Mouse (Mus musculus) stomach, embryonic 14.5 days (tissue): ENCODE data around the gene Tm9sf4. TPM values are rescaled to one million over a fixed set of nuclear protein-coding genes. Genes with fewer than 3 reads are reported as not detected.
A peak's percentile ranks its signal among the peaks of the same experiment; 100 is the strongest.

Source experiments
- ATAC-seq: fragments of 200-750 bp; cut with Nextera tagmentation; 2 replicates; pipeline ENCODE4 v1.8.0; 2017; ENCODE audit warnings: low read depth, moderate TSS enrichment; ENCODE audit not compliant: insufficient number of reproducible peaks, insufficient read depth, low FRiP score
- H3K27ac ChIP-seq: fragments of 300-500 bp; sonication (generic); 2 replicates; pipeline ENCODE4 v1.5.1; 2014; ENCODE audit warnings: mild to moderate bottlenecking, low read length, moderate library complexity, mixed read lengths
- H3K27me3 ChIP-seq: fragments of 300-500 bp; sonication (generic); 2 replicates; pipeline ENCODE4 v1.6.1; 2014; ENCODE audit warnings: low read length, control low read depth, mixed read lengths; ENCODE audit not compliant: control insufficient read depth, insufficient read depth
- H3K36me3 ChIP-seq: fragments of 300-500 bp; sonication (generic); 2 replicates; pipeline ENCODE4 v1.6.1; 2014; ENCODE audit warnings: mild to moderate bottlenecking, control low read depth, low read length, moderate library complexity, mixed read lengths; ENCODE audit not compliant: control insufficient read depth, insufficient read depth
- H3K4me1 ChIP-seq: fragments of 300-500 bp; sonication (generic); 2 replicates; pipeline ENCODE4 v1.6.1; 2014; ENCODE audit warnings: low read length, control low read depth, mixed read lengths; ENCODE audit not compliant: control insufficient read depth, insufficient read depth
- H3K4me2 ChIP-seq: fragments of 300-500 bp; sonication (generic); replicated peaks from 2 replicates; pipeline ENCODE4 v1.6.1; 2014; ENCODE audit warnings: low read depth, low read length, control low read depth
- H3K4me3 ChIP-seq: fragments of 300-500 bp; sonication (generic); 2 replicates; pipeline ENCODE4 v1.5.1; 2014; ENCODE audit warnings: low read depth, low read length, control low read depth
- H3K9ac ChIP-seq: fragments of 300-500 bp; sonication (generic); replicated peaks from 2 replicates; pipeline ENCODE4 v1.6.1; 2014; ENCODE audit warnings: low read depth, mild to moderate bottlenecking, control low read depth, low read length, moderate library complexity, mixed read lengths
- H3K9me3 ChIP-seq: fragments of 300-500 bp; sonication (generic); 2 replicates; pipeline ENCODE4 v1.6.1; 2016; ENCODE audit warnings: low read depth, low read length, control low read depth; ENCODE audit not compliant: control insufficient read depth
- WGBS: fragments of 180-500 bp; shearing (Covaris S2); extraction: QIAGEN DNeasy Blood & Tissue Kit; methylation state at CpG from one replicate; pipeline ENCODE4 v1.1.7; 2014; 5-methylcytosine and 5-hydroxymethylcytosine counted together
- polyA plus RNA-seq: library from polyadenylated mRNA; unstranded; fragments of >200 nt; fragmentation: Nextera tagmentation; extraction: Ambion mirVana; gene quantifications from 2 replicates; pipeline ENCODE4 v1.2.1, GENCODE M21; 2014

Gene Tm9sf4
- polyA plus RNA-seq, 1 experiment from 2014 or later, result 92.1 TPM

GRCm38 (mm10) chr2:153131019-153131418 is 30.1 kb upstream of the Tm9sf4 start:
- Histone ChIP-seq H3K9me3 (no peaks in the 10 kb centered on the region), H3K4me2 (no peak overlapping the region), H3K36me3 (no peaks in the 10 kb centered on the region), H3K27me3 (no peaks in the 10 kb centered on the region), H3K4me1 (no peaks in the 10 kb centered on the region), H3K4me3 (no peak overlapping the region), H3K27ac (no peak overlapping the region), H3K9ac (no peak overlapping the region)
- 19% methylated on average over 6 of the region's 6 CpGs for WGBS
- no peak for ATAC-seq

GRCm38 (mm10) chr2:153134237-153134636 is 26.9 kb upstream of the Tm9sf4 start:
- 25% methylated on average over 5 of the region's 5 CpGs for WGBS
- Histone ChIP-seq H3K9ac (no peak overlapping the region), H3K4me3 (no peak overlapping the region), H3K27me3 (no peaks in the 10 kb centered on the region), H3K9me3 (no peaks in the 10 kb centered on the region), H3K36me3 (no peaks in the 10 kb centered on the region), H3K4me1 (no peaks in the 10 kb centered on the region), H3K27ac (no peak overlapping the region), H3K4me2 (no peak overlapping the region)
- no peak for ATAC-seq

GRCm38 (mm10) chr2:153136211-153136610 is 24.9 kb upstream of the Tm9sf4 start:
- Histone ChIP-seq H3K9me3 (no peaks in the 10 kb centered on the region), H3K27ac (no peak overlapping the region), H3K4me3 (no peak overlapping the region), H3K4me2 (no peak overlapping the region), H3K9ac (no peak overlapping the region), H3K27me3 (no peaks in the 10 kb centered on the region), H3K4me1 (no peaks in the 10 kb centered on the region), H3K36me3 (no peaks in the 10 kb centered on the region)
- WGBS, result 67% methylated on average over 4 of the region's 4 CpGs
- no peak for ATAC-seq

GRCm38 (mm10) chr2:153139158-153139557 is 21.9 kb upstream of the Tm9sf4 start:
- ATAC-seq, result no peak

GRCm38 (mm10) chr2:153139996-153140613 is 21.0 kb upstream of the Tm9sf4 start:
- no peak overlapping the region for H3K4me3 ChIP-seq
- H3K27me3 ChIP-seq, result no peaks in the 10 kb centered on the region
- 18% methylated on average over 9 of the region's 9 CpGs for WGBS
- H3K4me2 ChIP-seq, result no peak overlapping the region
- ATAC-seq, result no peak
- no peaks in the 10 kb centered on the region for H3K4me1 ChIP-seq
- no peaks in the 10 kb centered on the region for H3K36me3 ChIP-seq
- H3K9me3 ChIP-seq, result no peaks in the 10 kb centered on the region
- H3K27ac ChIP-seq, result no peak overlapping the region
- no peak overlapping the region for H3K9ac ChIP-seq

More at GRCm38 (mm10) chr2:153139158-153139557, 21.9 kb upstream of the Tm9sf4 start:
- Histone ChIP-seq H3K4me3 (no peak overlapping the region), H3K4me1 (no peaks in the 10 kb centered on the region), H3K36me3 (no peaks in the 10 kb centered on the region), H3K27ac (no peak overlapping the region), H3K27me3 (no peaks in the 10 kb centered on the region), H3K9ac (no peak overlapping the region), H3K9me3 (no peaks in the 10 kb centered on the region), H3K4me2 (no peak overlapping the region)
- 73% methylated on average over 7 of the region's 7 CpGs for WGBS

GRCm38 (mm10) chr2:153142620-153143199 is 18.4 kb upstream of the Tm9sf4 start:
- Histone ChIP-seq H3K4me2 (no peak overlapping the region), H3K4me3 (no peak overlapping the region), H3K27ac (no peak overlapping the region), H3K9ac (no peak overlapping the region), H3K9me3 (no peaks in the 10 kb centered on the region), H3K36me3 (no peaks in the 10 kb centered on the region), H3K27me3 (no peaks in the 10 kb centered on the region), H3K4me1 (no peaks in the 10 kb centered on the region)
- WGBS, result 31% methylated on average over 10 of the region's 10 CpGs
- ATAC-seq, result no peak

GRCm38 (mm10) chr2:153145346-153145745 is 15.8 kb upstream of the Tm9sf4 start:
- Histone ChIP-seq H3K27ac (no peak overlapping the region), H3K36me3 (no peaks in the 10 kb centered on the region), H3K4me2 (no peak overlapping the region), H3K9ac (no peak overlapping the region), H3K4me1 (no peaks in the 10 kb centered on the region), H3K9me3 (no peaks in the 10 kb centered on the region), H3K27me3 (no peaks in the 10 kb centered on the region), H3K4me3 (no peak overlapping the region)
- WGBS, result 78% methylated on average over 5 of the region's 5 CpGs
- no peak for ATAC-seq

GRCm38 (mm10) chr2:153147236-153147635 is 13.9 kb upstream of the Tm9sf4 start:
- no peak for ATAC-seq
- no peaks in the 10 kb centered on the region for H3K4me1 ChIP-seq
- H3K4me2 ChIP-seq, result no peak overlapping the region
- no peaks in the 10 kb centered on the region for H3K36me3 ChIP-seq
- 75% methylated on average over 3 of the region's 3 CpGs for WGBS
- no peaks in the 10 kb centered on the region for H3K9me3 ChIP-seq
- no peak overlapping the region for H3K4me3 ChIP-seq
- H3K27ac ChIP-seq, result no peak overlapping the region
- no peaks in the 10 kb centered on the region for H3K27me3 ChIP-seq
- H3K9ac ChIP-seq, result no peak overlapping the region

- Histone ChIP-seq H3K4me2 (no peak overlapping the region), H3K9me3 (no peaks in the 10 kb centered on the region), H3K4me3 (no peak overlapping the region), H3K36me3 (no peaks in the 10 kb centered on the region), H3K4me1 (no peaks in the 10 kb centered on the region), H3K9ac (0 out of 2 replicates have a peak overlapping the region, but pooled peaks have one; percentile 4), H3K27ac (no peak overlapping the region), H3K27me3 (no peaks in the 10 kb centered on the region)
- WGBS, result 12% methylated on average over 3 of the region's 3 CpGs
- no peak for ATAC-seq
These were observed 13.4 kb upstream of the Tm9sf4 start for GRCm38 (mm10) chr2:153147715-153148114.
